34 mouse cellular contexts compared by ENCODE assay signal in genomic region chr1:97697273-97697672, GRCm38 (mm10).
"Had no signal": no experiment of that assay in that cellular context is flagged by ENCODE, and none has a peak within 500 bp of the region (broad histone marks: within the 10 kb centered on the region; RNA-seq: fewer than 3 reads in every experiment).

No protein-coding gene starts in this region.

- H3K9me3 ChIP-seq: heart, embryonic 10.5 days; heart, embryonic 12.5 days; heart, embryonic 13.5 days; heart, embryonic 15.5 days; hindbrain, embryonic 10.5 days; hindbrain, embryonic 12.5 days; hindbrain, embryonic 13.5 days; hindbrain, embryonic 15.5 days; intestine, embryonic 15.5 days; kidney, embryonic 15.5 days had no signal

- H3K9ac ChIP-seq: heart, embryonic 12.5 days; heart, embryonic 13.5 days; heart, embryonic 15.5 days; hindbrain, embryonic 12.5 days; hindbrain, embryonic 13.5 days; hindbrain, embryonic 14.5 days; hindbrain, embryonic 15.5 days; intestine, embryonic 15.5 days; kidney, embryonic 15.5 days had no signal

- DNase-seq: heart, adult 2 months; heart, postnatal 10 days; heart, postnatal 14 days; heart, postnatal 36 days; heart, postnatal 4 days; kidney, adult 11 months; kidney, adult 18-20 months; kidney, adult 2 months; kidney, adult 8-10 months; kidney, adult 9 months; kidney, postnatal 10 days; kidney, postnatal 25 days; kidney, postnatal 36 days; layer of hippocampus, adult 9-11 months; layer of hippocampus, postnatal 36 days had no signal

- H3K36me3 ChIP-seq: heart, embryonic 10.5 days; heart, embryonic 12.5 days; heart, embryonic 13.5 days; heart, embryonic 15.5 days; hindbrain, embryonic 10.5 days; hindbrain, embryonic 12.5 days; hindbrain, embryonic 13.5 days; hindbrain, embryonic 15.5 days; intestine, embryonic 15.5 days; kidney, embryonic 15.5 days had no signal

- H3K4me3 ChIP-seq: heart, adult 2 months; heart, embryonic 10.5 days; heart, embryonic 12.5 days; heart, embryonic 13.5 days; heart, embryonic 15.5 days; hindbrain, embryonic 10.5 days; hindbrain, embryonic 12.5 days; hindbrain, embryonic 13.5 days; hindbrain, embryonic 15.5 days; intestine, embryonic 15.5 days; kidney, embryonic 15.5 days; layer of hippocampus, adult 2 months had no signal

- H3K4me2 ChIP-seq: heart, embryonic 11.5 days; heart, embryonic 12.5 days; heart, embryonic 13.5 days; heart, embryonic 15.5 days; hindbrain, embryonic 12.5 days; hindbrain, embryonic 13.5 days; hindbrain, embryonic 14.5 days; hindbrain, embryonic 15.5 days; intestine, embryonic 15.5 days; kidney, embryonic 15.5 days had no signal

- H3K27me3 ChIP-seq: heart, embryonic 12.5 days; heart, embryonic 13.5 days; heart, embryonic 15.5 days; hindbrain, embryonic 12.5 days; hindbrain, embryonic 13.5 days; hindbrain, embryonic 15.5 days; intestine, embryonic 15.5 days; kidney, embryonic 15.5 days had no signal

- ATAC-seq: hindbrain, embryonic 16.5 days; hindbrain, postnatal 0 days; inflammation-experienced regulatory T-cells, adult 6 months; intestine, embryonic 15.5 days; intestine, embryonic 16.5 days; intestine, postnatal 0 days had no signal

- H3K4me1 ChIP-seq: intestine, embryonic 15.5 days; kidney, embryonic 15.5 days had no signal

- H3K27ac ChIP-seq: heart, adult 2 months; heart, embryonic 10.5 days; heart, embryonic 13.5 days; heart, embryonic 15.5 days; hindbrain, embryonic 10.5 days; hindbrain, embryonic 12.5 days; hindbrain, embryonic 13.5 days; hindbrain, embryonic 14.5 days; hindbrain, embryonic 15.5 days; hindbrain, postnatal 0 days; intestine, embryonic 15.5 days; kidney, embryonic 15.5 days; kidney, postnatal 0 days; layer of hippocampus, adult 2 months had no signal
